Mouse (Mus musculus) monocyte, adult 2 months (primary cell): ENCODE results near the gene Tnni3k.

ENCODE experiments used
- DNase-seq, 2 experiments: peaks; one replicate each; pipeline ENCODE4 v3.0.0; 2022; ENCODE audit warnings: low spot score in 2 of 2, low read depth in 1 of 2

Gene Tnni3k

DNA sequence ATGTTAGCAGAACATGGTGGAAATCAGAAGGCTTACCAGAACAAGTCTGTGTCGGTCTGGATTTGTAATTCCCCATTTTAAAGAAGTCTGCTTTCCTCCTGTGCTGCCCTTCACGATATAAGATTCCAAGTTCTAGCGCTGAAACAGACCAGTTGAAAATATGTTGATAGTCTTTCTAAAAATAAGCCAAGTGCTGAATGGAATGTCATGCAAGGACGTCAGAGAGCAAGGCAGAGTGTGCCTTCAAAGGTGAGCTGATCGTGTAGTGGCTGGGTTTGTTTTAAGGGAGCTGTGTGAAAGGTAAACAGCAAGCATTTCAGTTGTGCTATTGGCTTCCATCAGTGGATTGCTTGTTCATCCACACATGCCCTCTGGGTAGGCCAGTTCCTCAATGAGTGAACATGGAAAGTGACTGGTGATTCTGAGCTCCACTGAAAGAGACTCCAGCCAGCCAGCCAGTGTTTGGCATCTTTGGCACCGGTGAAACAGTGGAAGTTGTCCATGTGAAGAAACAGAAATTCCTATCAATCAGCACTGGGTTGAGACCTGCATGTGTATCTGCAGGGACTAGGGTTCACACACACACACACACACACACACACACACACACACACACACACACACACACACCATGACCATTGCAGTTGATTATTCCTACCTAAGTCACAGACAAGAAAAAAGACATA, at the start of gene Tnni3k:
Gene Tnni3k (minus strand): TSS at position 177 of the 686 bp plus-strand sequence.
- DNase-seq, result no peak

DNA sequence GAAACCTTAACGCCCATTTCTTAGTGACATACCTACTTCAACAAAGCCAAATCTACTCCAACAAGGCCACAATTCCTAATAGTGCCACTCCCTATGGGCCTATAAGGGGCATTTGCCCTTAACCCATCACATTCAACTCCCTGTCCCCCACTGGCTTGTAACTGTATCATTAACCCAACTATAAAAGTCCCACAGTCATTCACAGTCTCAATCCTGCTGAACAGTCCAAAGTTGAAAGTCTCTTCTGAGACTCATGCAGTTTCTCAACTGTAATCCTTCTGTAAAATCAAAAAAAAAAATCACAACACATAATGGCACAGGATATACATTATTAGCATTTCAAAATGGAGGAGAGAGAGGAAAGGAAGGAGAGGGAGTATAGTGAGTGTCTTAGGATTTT, 44.1 kb upstream of the Tnni3k start:
- no peak for DNase-seq

DNA sequence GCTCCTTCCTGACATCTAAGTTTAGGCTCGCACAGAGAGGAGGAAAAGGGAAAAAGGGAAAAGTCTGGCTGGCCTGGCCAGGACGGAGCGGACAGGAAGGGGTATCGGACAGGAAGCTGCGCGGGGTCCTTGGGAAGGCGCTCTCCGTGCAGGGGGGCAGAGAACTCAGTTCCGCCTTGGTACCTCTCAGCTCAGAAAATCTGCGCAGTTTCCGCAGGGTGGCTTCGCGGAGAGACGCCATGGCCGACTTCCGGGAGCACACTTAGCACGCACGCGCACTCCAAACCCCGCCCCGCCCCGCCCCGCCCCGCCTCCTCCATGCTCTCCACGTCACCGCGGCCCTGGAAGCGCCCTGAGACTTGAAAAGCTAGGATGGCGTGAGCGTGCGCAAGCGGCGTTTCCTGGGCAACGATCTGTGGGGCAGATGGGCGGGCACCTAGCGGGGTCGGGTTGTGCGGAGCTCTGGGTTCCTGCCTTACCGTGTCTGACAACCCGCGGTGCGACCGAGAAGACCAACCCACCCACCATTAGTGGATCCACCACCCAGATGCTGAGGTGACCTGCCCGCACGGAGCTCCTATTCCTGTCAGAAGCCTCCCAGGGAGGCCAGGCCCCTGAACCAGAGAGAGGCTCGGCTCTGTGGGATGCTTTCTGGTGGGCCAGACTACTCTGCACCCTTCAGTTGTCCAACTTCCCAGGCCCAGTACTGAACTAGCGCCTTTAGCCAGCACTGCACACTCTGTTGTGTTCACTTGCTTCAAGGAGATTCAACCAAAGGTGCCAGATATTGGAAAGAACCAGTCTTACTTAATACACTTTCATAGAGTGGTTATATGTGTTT, 38.1 kb upstream of the Tnni3k start, which contains the start of the genes Fpgt and Lrriq3:
Gene Fpgt (minus strand): TSS at position 288 of the 841 bp plus-strand sequence.
Gene Lrriq3 (plus strand): TSS at position 319 of the 841 bp plus-strand sequence.
- peak; percentile 39 to 67 for DNase-seq

DNA sequence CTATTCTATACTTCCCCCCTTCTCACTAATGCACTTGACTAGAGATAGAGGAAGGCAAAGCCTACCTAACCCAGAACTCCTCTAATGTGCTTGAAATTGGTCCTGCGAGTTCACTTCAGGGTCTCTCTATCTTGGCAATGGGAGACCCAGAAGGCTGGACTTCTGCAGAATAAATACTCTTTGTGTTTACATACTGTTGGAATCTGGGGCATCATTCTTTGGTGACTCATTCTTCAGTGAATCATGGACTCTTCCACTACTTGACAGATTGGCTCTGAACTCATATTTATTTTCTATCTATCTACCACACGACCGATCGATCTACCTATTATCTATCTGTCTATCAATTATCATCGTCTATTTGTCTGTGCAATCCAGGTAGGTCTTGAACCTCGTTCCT, 36.9 kb upstream of the Tnni3k start:
- no peak for DNase-seq

DNA sequence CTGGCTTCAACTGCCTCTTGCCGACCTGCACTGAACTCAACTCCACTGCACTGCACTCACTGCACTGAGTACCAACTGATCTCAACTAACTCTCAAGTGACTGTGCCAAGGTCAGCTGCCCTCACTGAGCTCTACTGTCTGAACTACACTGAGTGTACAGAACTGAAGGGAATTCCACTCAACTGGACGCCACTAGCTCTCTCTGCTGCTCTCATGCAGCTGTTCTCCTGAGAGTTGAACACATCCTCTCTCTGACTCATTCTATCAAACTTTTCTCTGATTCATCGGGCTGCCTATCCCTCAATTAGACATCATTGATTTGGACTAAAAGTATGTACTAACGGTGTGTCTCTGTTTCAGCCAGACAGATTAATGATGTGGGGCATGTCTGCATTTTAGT, 22.7 kb upstream of the Tnni3k start:
- DNase-seq, result no peak

DNA sequence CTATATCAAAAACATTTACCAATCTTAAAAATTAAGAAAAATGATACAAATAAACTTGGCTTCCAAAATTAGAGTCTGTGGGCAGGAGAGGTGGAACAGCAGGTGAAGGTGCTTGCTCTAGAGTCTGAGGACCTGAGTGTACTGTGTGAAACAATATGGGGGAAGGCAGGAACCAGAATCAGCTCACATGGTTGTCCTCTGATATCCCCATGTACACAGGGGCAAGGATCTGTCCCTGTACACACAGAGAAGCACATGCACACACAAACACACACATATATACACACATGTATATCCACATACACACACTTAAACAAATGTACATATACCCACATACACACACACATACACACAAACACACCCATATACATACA, 4.2 kb upstream of the Tnni3k start:
- DNase-seq, result no peak

DNA sequence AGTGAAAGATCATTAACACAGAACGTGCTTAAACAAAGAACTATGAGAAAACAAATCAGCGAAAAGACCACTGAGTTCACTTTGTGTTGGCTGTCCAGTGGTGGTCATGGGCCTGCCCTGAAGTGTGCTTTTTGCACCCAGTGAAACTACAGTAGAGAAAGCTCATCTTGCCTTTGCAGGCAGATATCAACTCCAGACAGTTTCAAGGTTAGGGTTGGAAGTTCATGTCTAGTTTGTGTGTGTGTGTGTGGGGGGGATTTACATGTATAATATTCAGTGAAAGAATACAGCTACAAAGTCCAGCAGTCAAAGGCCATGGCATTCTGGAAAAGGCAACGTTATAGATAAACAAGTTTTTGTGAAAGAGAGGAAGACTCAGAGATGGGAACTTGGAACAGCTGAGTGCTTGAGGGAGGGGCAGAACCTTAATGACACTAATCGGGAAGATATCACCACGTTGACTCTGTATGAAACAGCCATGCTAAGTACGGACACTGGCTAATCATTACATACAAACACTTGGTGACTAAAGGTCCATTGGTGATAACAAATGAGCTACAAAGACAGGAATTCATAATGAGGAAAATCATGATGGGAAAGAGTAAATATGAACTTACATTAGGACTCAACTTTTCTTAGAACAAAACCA, 3.7 kb upstream of the Tnni3k start:
- no peak for DNase-seq

DNA sequence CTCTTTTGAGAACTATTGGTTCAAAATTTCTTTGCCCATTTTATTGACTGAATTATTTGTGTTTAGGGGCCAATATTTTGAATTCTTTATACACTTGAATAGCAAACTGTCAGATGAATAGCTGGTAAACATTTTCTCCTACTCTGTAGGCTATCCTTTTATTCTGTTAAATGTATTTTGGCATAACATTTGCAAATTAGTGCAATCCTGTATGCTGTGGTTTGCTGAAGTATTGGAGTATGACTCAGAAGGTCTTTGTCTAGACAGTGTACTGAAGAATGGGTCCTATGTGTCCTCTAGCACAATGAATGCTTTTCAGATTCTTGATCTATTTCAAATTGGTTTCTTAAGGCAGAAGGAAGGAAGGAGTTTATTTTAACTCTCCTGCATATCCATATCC, 2.4 kb upstream of the Tnni3k start:
- no peak for DNase-seq

DNA sequence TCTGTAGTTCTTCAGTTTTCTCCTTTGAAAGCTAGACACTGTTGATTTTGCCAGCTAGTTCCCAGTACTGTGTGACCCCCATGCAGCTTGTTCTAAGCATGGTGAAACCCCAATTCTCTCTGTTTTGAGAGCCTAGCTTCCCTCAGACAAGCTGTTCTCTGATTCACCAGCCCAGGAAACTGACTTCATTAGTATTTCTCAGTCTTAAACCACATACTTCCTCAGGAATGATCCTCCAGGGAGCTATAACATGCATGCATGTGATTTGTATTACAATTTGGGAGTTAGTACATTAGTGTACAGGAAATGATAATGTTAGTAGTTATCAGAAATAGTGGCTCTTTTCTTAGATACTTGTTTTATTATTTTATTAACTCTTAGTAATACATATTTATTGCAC, 1.4 kb upstream of the Tnni3k start:
- DNase-seq, result no peak

DNA sequence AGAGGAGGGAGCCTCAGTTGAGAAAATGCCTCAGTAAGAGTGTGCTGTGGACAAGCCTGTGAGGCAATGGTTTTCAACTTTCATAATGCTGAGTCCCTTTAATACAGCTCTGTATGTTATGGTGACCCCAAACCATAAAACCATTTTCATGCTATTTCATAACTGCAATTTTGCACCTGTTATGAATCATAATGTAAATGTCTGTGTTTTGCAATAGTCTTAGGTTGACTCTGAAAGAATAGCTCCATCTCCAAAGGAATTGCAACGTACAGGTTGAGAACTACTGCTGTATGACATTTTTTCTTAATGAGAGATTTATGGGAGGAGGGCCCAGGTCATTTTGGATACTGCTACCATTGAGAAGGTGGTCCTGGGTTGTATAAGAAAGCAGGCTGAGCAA, 2.0 kb downstream of the Tnni3k start:
- no peak for DNase-seq

DNA sequence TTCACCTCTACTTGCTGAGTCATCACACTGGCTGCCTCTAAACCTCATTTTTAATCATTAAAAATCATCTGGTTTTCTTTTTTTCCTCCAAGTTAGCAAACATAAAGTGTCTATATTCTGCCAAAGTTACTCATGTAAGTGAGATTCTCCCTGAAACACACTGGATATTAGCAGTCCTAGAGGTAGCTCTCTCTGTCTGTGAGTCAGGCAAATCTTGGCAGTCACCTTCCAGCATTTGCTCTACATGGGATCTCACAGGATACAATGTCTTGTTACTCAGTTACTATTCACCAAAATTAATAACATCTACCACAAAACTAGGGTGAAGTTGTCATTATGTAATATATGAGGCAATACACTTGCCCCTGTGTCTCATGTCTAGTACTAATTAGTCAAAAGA, 3.2 kb downstream of the Tnni3k start:
- DNase-seq, result no peak

DNA sequence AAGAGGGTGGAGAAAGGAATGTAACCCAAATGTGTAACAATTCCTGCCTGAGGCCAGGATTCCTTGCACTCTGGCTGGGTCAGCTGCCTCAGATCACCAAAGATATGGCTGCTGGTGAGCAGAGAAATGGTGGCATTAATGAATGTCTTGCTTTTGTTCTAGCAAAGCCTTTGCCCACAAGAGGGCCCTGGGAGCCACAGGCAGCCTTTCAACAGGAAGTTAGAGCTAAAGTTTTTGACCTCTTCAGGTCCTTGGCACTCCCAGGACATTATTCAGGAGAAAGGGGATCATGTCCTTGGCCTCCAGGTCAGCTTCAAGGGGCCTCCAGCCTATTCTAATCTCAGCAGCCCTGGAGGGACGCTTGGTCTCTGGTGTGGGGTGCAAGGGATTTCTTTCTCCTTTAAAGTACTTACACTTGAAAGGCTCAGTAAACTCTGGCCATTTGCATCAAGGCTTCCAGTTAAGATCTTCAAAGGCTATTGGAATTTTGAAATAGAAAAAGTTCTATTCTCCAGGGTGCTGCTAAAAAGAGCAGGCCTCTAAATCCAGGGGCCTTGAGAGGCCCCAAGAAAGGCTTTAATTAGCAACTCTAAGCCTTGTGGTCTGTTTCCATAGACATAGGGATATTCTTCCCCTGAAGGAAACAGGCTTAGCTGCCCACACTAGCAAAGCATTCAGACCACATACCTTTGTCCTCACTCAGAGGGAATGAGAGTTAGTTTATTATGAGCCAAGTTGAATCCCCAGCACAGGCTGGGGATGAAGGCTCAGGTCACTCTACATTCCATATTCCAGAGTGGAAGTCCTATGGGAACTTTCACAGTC, 16.0 kb downstream of the Tnni3k start:
- no peak for DNase-seq

DNA sequence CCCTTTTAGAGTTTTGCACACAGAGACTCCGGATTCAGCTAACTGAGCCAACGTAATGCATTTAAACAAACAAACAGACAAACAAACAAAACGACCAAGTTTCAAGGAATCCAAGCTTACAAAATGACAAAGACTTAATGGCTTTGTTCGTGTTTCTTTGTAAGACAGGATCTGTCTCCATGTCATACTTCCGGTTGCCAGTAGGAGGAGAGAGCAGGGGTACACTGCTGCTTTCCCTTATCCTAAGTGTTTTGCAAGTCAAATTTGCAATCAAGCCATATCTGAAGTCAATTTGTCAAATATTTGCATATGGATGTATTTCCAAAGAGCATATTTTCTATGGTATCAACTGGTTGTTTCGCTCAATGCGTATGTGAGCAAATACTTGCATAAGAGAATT, 20.9 kb downstream of the Tnni3k start:
- no peak for DNase-seq

DNA sequence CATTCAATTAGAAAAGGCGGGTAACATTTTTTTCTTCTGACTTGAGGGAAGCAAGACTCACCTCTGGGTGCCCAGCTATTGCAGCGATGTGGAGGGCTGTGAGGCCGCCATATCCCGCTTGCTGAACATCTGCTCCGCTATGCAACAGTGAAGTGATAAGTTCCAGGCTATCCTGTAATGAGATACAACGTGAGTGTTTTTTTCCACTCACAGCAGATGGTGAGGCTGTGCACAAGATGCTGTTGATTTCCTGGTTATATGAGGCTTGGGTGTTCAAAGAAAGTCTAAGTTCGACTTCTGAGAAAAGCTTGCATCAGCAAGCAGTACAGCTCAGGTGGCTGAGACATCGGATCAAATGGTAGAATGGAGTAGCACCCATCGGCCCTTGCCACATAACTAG, 25.0 kb downstream of the Tnni3k start:
- DNase-seq, result no peak

DNA sequence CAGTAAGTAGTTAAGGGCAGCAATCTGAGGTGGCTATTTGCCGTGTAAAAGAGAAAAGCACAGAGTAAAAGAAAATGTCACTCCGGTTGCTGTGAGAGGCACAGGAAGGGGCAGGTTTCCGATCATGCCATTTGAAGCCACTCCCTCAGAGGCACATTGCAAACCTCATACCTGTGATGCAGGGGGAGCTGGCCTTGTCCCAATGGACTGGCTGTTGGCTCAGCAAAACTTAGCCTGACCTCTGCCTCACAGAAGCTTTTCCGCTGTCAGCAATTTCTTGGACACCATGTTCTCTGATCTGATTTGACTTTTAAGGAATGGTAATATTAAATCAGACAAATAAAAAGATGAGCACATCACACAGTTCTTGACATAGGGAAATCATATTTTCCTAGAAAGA, 52.4 kb downstream of the Tnni3k start:
- no peak for DNase-seq

DNA sequence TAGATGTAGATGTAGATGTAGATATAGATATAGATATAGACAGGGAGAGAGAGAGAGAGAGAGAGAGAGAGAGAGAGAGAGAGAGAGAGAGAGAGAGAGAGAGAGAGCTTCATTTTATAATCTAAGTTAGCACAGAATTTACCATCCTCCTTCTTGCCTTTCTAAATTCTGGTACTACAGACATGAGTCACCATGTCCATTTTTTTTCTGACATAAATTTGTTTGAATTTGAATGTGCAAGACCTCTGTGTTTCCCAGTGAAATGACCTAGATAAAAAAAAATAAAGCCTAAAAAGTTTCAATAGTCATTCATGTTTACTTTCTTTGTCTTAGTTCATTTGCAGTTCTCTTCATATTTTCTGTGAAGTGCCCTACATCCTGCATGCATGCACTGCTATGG, 54.2 kb downstream of the Tnni3k start:
- no peak for DNase-seq

DNA sequence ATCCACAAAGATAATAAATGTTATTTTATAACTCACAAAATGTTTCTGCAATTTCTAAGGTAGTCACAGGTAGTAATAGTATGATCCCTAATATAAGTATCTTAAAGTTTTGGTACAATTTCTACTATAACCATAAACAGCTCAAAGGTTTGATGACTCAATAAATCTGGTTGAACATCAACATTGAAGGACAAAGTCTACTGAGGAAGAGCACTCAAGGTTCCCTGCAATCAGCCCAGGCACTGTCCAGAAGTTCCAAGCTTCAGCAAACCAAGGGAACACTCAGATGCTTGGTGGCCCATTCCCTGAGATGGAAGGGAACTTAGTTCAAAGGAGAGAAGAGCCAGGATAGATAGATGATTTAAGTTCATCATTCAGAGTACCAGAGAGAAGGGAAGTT, 62.5 kb downstream of the Tnni3k start:
- no peak for DNase-seq

DNA sequence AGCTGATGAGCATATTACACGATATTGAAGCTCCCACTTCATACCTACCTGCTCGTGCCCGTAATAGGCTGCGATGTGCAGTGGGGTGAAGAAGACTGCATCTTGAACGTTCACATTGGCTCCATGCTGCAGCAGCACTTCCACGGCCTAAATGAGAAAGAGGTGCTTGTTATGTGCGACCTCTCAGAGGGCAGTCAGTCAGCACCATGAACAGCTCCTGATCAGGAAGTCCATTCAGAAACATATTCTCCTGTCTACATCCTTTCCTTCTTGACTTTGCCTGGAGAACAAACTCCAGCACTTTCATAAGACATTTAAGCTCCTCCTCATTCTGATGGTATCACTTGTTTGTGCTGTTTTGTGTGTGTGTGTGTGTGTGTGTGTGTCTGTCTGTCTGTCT, 76.1 kb downstream of the Tnni3k start:
- DNase-seq, result no peak

DNA sequence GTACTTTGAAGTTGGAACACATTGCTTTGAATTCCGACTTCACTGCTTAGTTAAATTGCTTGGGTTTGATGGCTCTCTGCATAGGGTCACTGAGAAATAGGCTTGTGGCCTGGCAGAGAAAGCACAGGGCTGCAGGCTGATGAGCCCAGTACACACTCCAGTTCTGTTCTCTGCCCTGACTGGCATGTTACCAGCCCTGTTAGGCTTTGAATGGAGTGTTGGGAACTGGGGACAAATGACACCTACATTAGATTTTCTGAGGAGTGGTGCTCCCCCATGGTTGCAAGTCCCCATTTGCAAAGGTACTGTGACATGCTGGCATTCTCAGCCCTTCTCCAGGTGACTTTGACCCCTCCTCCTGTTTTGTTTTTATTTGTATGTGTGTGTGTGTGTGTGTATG, 83.6 kb downstream of the Tnni3k start:
- DNase-seq, result no peak

DNA sequence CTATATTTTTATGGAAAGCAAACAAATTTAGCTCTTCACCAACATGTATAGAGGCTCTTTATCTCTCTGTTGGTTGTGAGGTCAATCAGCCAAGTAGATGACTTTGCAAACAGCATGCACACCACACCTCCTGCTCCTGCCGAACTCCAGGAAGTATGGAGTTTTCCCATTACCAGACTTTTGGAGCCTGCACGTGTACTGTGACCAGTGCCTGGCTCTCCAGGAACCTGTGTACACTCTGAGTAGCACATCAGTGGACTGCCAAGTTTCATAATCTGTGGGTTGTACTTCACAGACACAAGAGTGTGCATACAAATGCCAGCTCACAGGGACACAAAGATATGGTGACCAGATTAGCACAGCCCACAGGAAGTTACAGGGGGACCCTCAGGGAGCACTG, 84.2 kb downstream of the Tnni3k start:
- DNase-seq, result no peak

DNA sequence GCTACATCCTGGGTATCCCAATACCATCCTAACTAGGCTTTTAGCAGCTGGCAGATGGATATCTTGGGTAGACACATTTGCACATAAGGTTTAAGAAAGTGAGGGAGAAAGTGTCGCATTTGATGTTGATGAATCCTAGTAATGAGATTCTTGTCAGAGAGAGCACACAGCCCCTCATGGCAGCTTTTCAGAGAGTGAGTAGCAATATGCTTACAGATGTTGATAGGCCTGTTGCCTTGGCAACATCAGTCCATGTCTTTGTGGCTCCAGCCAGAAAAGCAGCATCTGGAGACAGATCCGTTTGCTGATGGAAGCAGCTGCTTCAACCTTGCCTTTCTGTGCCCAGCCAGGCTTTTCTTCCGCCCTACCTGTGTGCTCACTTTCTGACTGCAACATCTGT, 93.9 kb downstream of the Tnni3k start:
- DNase-seq, result no peak
